Mouse (Mus musculus) cortical plate, adult 2 months (tissue): Measurements from ENCODE around the gene Fnbp4.

Experiments used
- CTCF ChIP-seq: fragments of 200-500 bp; IDR thresholded peaks from 2 replicates; pipeline ENCODE4 v1.5.1; 2011; ENCODE audit warnings: mild to moderate bottlenecking, control low read depth, low read length; ENCODE audit not compliant: insufficient read depth; ENCODE audit errors: extremely low read depth
- POLR2A ChIP-seq: fragments of 200-500 bp; IDR thresholded peaks from 2 replicates; pipeline ENCODE4 v1.6.1; 2011; ENCODE audit warnings: mild to moderate bottlenecking, low read length, control low read depth; ENCODE audit not compliant: insufficient read depth; ENCODE audit errors: extremely low read depth

DNA sequence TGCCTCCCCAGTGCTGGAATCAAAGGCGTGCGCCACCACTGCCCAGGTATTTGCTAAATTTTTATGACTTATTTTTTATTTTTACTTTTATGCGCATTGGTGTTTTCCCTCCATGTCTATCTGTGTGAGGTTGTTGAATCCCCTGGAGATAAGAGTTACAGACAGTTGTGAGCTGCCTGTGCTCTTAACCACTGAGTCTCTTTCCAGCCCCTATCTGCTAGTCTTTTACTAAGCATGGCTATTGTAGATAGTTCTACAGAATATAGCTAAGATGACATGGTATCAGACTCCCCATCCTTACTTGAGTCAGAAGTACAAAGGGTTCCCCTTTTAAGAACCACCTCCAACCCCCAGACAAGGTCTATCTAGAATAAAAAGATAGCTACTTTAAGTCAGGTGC is 9.0 kb downstream of the Fnbp4 start:
- TF ChIP-seq CTCF (no peak), POLR2A (no peak)
